ENCODE assay signal across 8 mouse cellular contexts in the genomic region with DNA sequence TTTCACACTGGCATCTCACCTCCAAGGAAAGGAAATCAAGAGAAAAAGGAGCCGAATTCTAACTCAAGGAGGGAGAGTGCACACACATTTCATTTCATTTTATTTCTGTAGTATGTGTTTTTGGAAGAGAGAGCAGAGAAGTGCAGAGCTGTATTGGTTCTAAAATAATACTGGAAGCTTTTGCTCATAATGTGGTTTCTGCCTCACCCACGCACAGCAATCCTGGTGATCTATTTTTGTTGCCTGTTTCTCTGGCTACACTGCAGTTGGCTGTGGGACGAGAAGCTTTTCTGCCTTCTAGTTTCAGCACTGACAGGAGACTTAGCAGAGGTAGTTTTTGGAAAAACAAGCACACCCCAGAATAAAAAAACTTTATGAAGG.
DNase-seq lines count a peak whose midpoint lies in the region; ATAC-seq lines count a peak whose summit lies in the region.

No protein-coding gene starts in this region.

- 18% methylated on average over 3 of the region's 3 CpGs for WGBS in embryonic facial prominence, embryonic 14.5 days
- 23% methylated on average over 3 of the region's 3 CpGs for WGBS in hindbrain, embryonic 10.5 days
- WGBS in limb, embryonic 15.5 days: 27% methylated on average over 3 of the region's 3 CpGs
- WGBS in liver, embryonic 12.5 days (ENCODE audit: insufficient replicate concordance): 41% methylated on average over 3 of the region's 3 CpGs

- H3K9me3 ChIP-seq in embryonic facial prominence, embryonic 14.5 days (ENCODE audit: control insufficient read depth, low read length): no peaks in the 10 kb centered on the region
- no peaks in the 10 kb centered on the region for H3K9me3 ChIP-seq in hindbrain, embryonic 10.5 days
- no peaks in the 10 kb centered on the region for H3K9me3 ChIP-seq in limb, embryonic 15.5 days
- H3K9me3 ChIP-seq in liver, embryonic 12.5 days (replicated peaks): no peaks in the 10 kb centered on the region

- no peaks in the 10 kb centered on the region for H3K27me3 ChIP-seq in embryonic facial prominence, embryonic 14.5 days (replicated peaks; ENCODE audit: control insufficient read depth, insufficient read depth, low read length)
- H3K27me3 ChIP-seq in hindbrain, embryonic 10.5 days (ENCODE audit: insufficient read depth, poor library complexity, severe bottlenecking): no peaks in the 10 kb centered on the region
- no peaks in the 10 kb centered on the region for H3K27me3 ChIP-seq in limb, embryonic 15.5 days
- no peaks in the 10 kb centered on the region for H3K27me3 ChIP-seq in liver, embryonic 12.5 days (replicated peaks)

- peak overlapping the region; percentile 70 for H3K27ac ChIP-seq in embryonic facial prominence, embryonic 14.5 days (replicated peaks; ENCODE audit: low read depth, low read length)
- H3K27ac ChIP-seq in hindbrain, embryonic 10.5 days: peak overlapping the region; percentile 89
- peak overlapping the region; percentile 57 for H3K27ac ChIP-seq in limb, embryonic 15.5 days
- H3K27ac ChIP-seq in liver, embryonic 12.5 days: no peak overlapping the region

- no peak overlapping the region for H3K4me3 ChIP-seq in embryonic facial prominence, embryonic 14.5 days (ENCODE audit: low read depth, low read length)
- peak overlapping the region; percentile 52 for H3K4me3 ChIP-seq in hindbrain, embryonic 10.5 days
- no peak overlapping the region for H3K4me3 ChIP-seq in limb, embryonic 15.5 days
- H3K4me3 ChIP-seq in liver, embryonic 12.5 days: no peak overlapping the region

- DNase-seq in kidney, postnatal 4 days: peak; percentile 14 to 27
- DNase-seq in kidney, postnatal 25 days: no peak
- peak; percentile 48 for DNase-seq in embryonic facial prominence, embryonic 14.5 days (ENCODE audit: low spot score)
- DNase-seq in hindbrain, embryonic 10.5 days (ENCODE audit: low spot score): no peak
- no peak for DNase-seq in spleen, postnatal 4 days (ENCODE audit: low spot score in 2 of 2)

- no peak overlapping the region for H3K9ac ChIP-seq in embryonic facial prominence, embryonic 14.5 days (ENCODE audit: low read depth, low read length)
- no peak overlapping the region for H3K9ac ChIP-seq in limb, embryonic 15.5 days
- H3K9ac ChIP-seq in liver, embryonic 12.5 days: no peak overlapping the region

- ATAC-seq in embryonic facial prominence, embryonic 14.5 days (ENCODE audit: low read depth): 0 out of 2 replicates have a peak, but pooled peaks have one; percentile 9
- no peak for ATAC-seq in limb, embryonic 15.5 days (ENCODE audit: insufficient number of reproducible peaks, low FRiP score, low TSS enrichment, low read depth)
- no peak for ATAC-seq in liver, embryonic 12.5 days
- ATAC-seq in megakaryocyte-erythroid progenitor cell, adult 5-6 weeks (replicated peaks; ENCODE audit: low FRiP score, low TSS enrichment, poor library complexity, severe bottlenecking): no peak

- no peaks in the 10 kb centered on the region for H3K36me3 ChIP-seq in embryonic facial prominence, embryonic 14.5 days (ENCODE audit: control insufficient read depth, insufficient read depth, low read length)
- no peaks in the 10 kb centered on the region for H3K36me3 ChIP-seq in hindbrain, embryonic 10.5 days
- H3K36me3 ChIP-seq in limb, embryonic 15.5 days: no peaks in the 10 kb centered on the region
- H3K36me3 ChIP-seq in liver, embryonic 12.5 days: no peaks in the 10 kb centered on the region

- H3K4me2 ChIP-seq in embryonic facial prominence, embryonic 14.5 days (ENCODE audit: low read depth, low read length): peak overlapping the region; percentile 36; the same call in 1 of the 2 replicates
- H3K4me2 ChIP-seq in limb, embryonic 15.5 days: no peak overlapping the region
- H3K4me2 ChIP-seq in liver, embryonic 12.5 days: no peak overlapping the region

- peaks cover 18% of the 10 kb centered on the region for H3K4me1 ChIP-seq in embryonic facial prominence, embryonic 14.5 days (ENCODE audit: control insufficient read depth, insufficient read depth, low read length)
- peaks cover 49% of the 10 kb centered on the region for H3K4me1 ChIP-seq in hindbrain, embryonic 10.5 days (replicated peaks)
- H3K4me1 ChIP-seq in limb, embryonic 15.5 days: peaks cover 15% of the 10 kb centered on the region
- H3K4me1 ChIP-seq in liver, embryonic 12.5 days: no peaks in the 10 kb centered on the region

Comparison
In these comparisons a context has a peak if more than half of its experiments do, and no peak if none do; other contexts are left out.
1. DNase-seq: peak in kidney, postnatal 4 days (2 of 2) and embryonic facial prominence, embryonic 14.5 days (single experiment); none in kidney, postnatal 25 days (0 of 2), hindbrain, embryonic 10.5 days (single experiment) and spleen, postnatal 4 days (0 of 2).